Mouse (Mus musculus): ENCODE measurements around the gene Hs6st1. TPM values are rescaled to one million over a fixed set of nuclear protein-coding genes. Genes with fewer than 3 reads are reported as not detected.

Gene Hs6st1
- polyA plus RNA-seq, 1 experiment = 66.6 TPM

DNA sequence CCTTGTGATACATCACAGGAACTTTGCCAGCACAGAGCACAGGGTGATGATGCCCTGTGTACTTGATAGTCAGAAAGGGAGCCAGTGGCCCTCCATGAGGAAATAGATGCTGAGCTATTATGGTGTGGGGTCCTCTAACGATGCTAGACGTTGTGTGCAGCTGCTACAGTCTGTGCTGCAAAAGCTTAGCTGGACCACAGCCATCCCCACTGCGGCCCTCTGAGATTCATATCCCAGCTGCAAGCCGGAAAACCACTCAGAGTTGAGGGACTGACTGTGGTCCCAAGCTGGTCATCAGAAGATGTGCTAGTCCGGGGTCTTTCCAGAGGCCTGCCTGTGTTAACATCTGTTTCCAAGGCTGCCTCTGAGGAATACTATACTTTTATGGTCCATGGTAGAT, 12.8 kb downstream of the Hs6st1 start:
- no peak overlapping the region for H3K4me3 ChIP-seq
- TF ChIP-seq CEBPB (IDR thresholded peaks at IDR 0.05; ENCODE audit: insufficient read depth, poor library complexity, severe bottlenecking) (no peak), E2F4 (IDR thresholded peaks at IDR 0.05; ENCODE audit: insufficient read depth) (no peak), MAX (IDR thresholded peaks at IDR 0.05; ENCODE audit: low read depth) (no peak), USF1 (IDR thresholded peaks at IDR 0.05; ENCODE audit: low read depth) (no peak)
- no peak overlapping the region for H3ac ChIP-seq (ENCODE audit: control insufficient read depth, insufficient read length)
- peaks cover 94% of the 10 kb centered on the region for H3K79me2 ChIP-seq (ENCODE audit: control insufficient read depth, insufficient read depth)
- peaks cover 14% of the 10 kb centered on the region for H3K36me3 ChIP-seq (ENCODE audit: control insufficient read depth, insufficient read depth)
- H3K27me3 ChIP-seq (ENCODE audit: control insufficient read depth, insufficient read depth, insufficient read length) = no peaks in the 10 kb centered on the region
- H3K4me2 ChIP-seq (ENCODE audit: low read depth) = no peak overlapping the region

DNA sequence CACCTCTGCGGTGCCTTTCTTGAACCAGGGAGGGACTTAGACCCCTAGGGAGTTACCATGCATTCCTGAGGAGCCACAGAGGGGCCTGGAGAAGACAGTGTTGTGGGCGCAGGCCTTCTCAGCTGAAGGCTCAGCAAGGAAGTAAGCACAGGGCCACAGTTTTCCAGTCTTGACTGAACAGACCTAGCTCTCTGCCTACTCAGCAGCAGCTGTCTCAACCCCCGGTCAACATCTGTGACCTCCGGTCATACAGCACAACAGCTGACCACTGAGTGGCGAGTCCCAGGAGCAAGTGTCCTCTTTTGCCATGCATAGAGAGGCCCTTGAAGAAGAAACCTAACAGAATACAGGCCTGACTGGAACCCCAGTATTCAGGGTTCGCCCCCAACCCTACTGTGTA, 14.0 kb downstream of the Hs6st1 start:
- Histone ChIP-seq H3K4me2 (ENCODE audit: low read depth) (no peak overlapping the region), H3K4me3 (no peak overlapping the region), H3K27me3 (ENCODE audit: control insufficient read depth, insufficient read depth, insufficient read length) (no peaks in the 10 kb centered on the region), H3K36me3 (ENCODE audit: control insufficient read depth, insufficient read depth) (peaks cover 14% of the 10 kb centered on the region), H3K79me2 (ENCODE audit: control insufficient read depth, insufficient read depth) (peaks cover 91% of the 10 kb centered on the region), H3ac (ENCODE audit: control insufficient read depth, insufficient read length) (no peak overlapping the region)
- TF ChIP-seq E2F4 (IDR thresholded peaks at IDR 0.05; ENCODE audit: insufficient read depth) (no peak), TCF12 (IDR thresholded peaks at IDR 0.05; ENCODE audit: insufficient read depth, poor library complexity, severe bottlenecking) (no peak), MYOG (IDR thresholded peaks at IDR 0.05; ENCODE audit: control insufficient read depth in 1 of 3, insufficient read depth in 1 of 3, insufficient read length in 2 of 3, low read depth in 2 of 3) (peak in 1 of 3 experiments; percentile 5)

DNA sequence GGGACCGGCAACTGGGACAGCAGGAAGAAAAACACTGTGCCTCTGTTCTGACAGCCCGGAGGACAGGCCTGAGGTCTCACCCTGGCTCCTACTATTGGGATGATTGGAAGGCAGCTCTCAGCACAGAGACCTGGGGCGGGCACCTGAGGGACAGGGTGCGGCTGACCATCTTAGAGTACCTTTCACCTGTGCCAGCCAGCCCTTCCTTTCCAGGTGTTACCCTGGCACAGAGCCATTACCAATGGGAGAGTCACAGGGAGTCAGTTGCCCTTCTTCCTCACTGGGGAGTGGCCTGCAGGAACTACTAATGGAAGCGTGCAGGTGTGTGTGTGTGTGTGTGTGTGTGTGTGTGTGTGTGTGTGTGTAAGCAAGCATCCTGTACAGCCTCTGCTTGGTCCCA, 15.4 kb downstream of the Hs6st1 start:
- Histone ChIP-seq H3ac (ENCODE audit: control insufficient read depth, insufficient read length) (no peak overlapping the region), H3K4me2 (ENCODE audit: low read depth) (no peak overlapping the region), H3K36me3 (ENCODE audit: control insufficient read depth, insufficient read depth) (peaks cover 14% of the 10 kb centered on the region), H3K4me3 (no peak overlapping the region), H3K27me3 (ENCODE audit: control insufficient read depth, insufficient read depth, insufficient read length) (no peaks in the 10 kb centered on the region), H3K79me2 (ENCODE audit: control insufficient read depth, insufficient read depth) (peaks cover 90% of the 10 kb centered on the region)
- TF ChIP-seq REST (IDR thresholded peaks at IDR 0.05; ENCODE audit: insufficient read depth, insufficient read length) (no peak), E2F4 (IDR thresholded peaks at IDR 0.05; ENCODE audit: insufficient read depth) (no peak), MYOG (IDR thresholded peaks at IDR 0.05; ENCODE audit: control insufficient read depth in 1 of 3, insufficient read depth in 1 of 3, insufficient read length in 2 of 3, low read depth in 2 of 3) (no peak), SRF (IDR thresholded peaks at IDR 0.05; ENCODE audit: control insufficient read depth, insufficient read length, low read depth) (no peak), POLR2AphosphoS2 (IDR thresholded peaks at IDR 0.05; ENCODE audit: insufficient read length, low read depth) (no peak), POLR2A (IDR thresholded peaks at IDR 0.05; ENCODE audit: insufficient read length, low read depth) (no peak), USF1 (IDR thresholded peaks at IDR 0.05; ENCODE audit: low read depth) (no peak), TCF12 (IDR thresholded peaks at IDR 0.05; ENCODE audit: insufficient read depth, poor library complexity, severe bottlenecking) (no peak), CEBPB (IDR thresholded peaks at IDR 0.05; ENCODE audit: insufficient read depth, poor library complexity, severe bottlenecking) (no peak), MYOD1 (IDR thresholded peaks at IDR 0.05; ENCODE audit: control insufficient read depth in 1 of 3, insufficient read length in 2 of 3, low read depth in 2 of 3) (no peak), MAX (IDR thresholded peaks at IDR 0.05; ENCODE audit: low read depth) (no peak), TCF3 (IDR thresholded peaks at IDR 0.05; ENCODE audit: insufficient read length, low read depth) (no peak)

GRCm38 (mm10) chr1:36085069-36085468, 16.9 kb downstream of the Hs6st1 start:
- Histone ChIP-seq H3K4me2 (ENCODE audit: low read depth) (no peak overlapping the region), H3K36me3 (ENCODE audit: control insufficient read depth, insufficient read depth) (peaks cover 14% of the 10 kb centered on the region), H3ac (ENCODE audit: control insufficient read depth, insufficient read length) (no peak overlapping the region), H3K79me2 (ENCODE audit: control insufficient read depth, insufficient read depth) (peaks cover 93% of the 10 kb centered on the region), H3K4me3 (no peak overlapping the region), H3K27me3 (ENCODE audit: control insufficient read depth, insufficient read depth, insufficient read length) (no peaks in the 10 kb centered on the region)
- TF ChIP-seq POLR2A (IDR thresholded peaks at IDR 0.05; ENCODE audit: insufficient read length, low read depth) = no peak
- no peak for TF ChIP-seq SRF (IDR thresholded peaks at IDR 0.05; ENCODE audit: control insufficient read depth, insufficient read length, low read depth)
- no peak for TF ChIP-seq USF1 (IDR thresholded peaks at IDR 0.05; ENCODE audit: low read depth)
- TF ChIP-seq CEBPB (IDR thresholded peaks at IDR 0.05; ENCODE audit: insufficient read depth, poor library complexity, severe bottlenecking) = no peak
- no peak for TF ChIP-seq MAX (IDR thresholded peaks at IDR 0.05; ENCODE audit: low read depth)
- no peak for TF ChIP-seq POLR2AphosphoS2 (IDR thresholded peaks at IDR 0.05; ENCODE audit: insufficient read length, low read depth)
- no peak for TF ChIP-seq TCF3 (IDR thresholded peaks at IDR 0.05; ENCODE audit: insufficient read length, low read depth)
- no peak for TF ChIP-seq TCF12 (IDR thresholded peaks at IDR 0.05; ENCODE audit: insufficient read depth, poor library complexity, severe bottlenecking)
- TF ChIP-seq E2F4 (IDR thresholded peaks at IDR 0.05; ENCODE audit: insufficient read depth) = no peak
- no peak for TF ChIP-seq MYOD1 (IDR thresholded peaks at IDR 0.05; ENCODE audit: control insufficient read depth in 1 of 3, insufficient read length in 2 of 3, low read depth in 2 of 3)
- TF ChIP-seq MYOG (IDR thresholded peaks at IDR 0.05; ENCODE audit: control insufficient read depth in 1 of 3, insufficient read depth in 1 of 3, insufficient read length in 2 of 3, low read depth in 2 of 3) = no peak
- no peak for TF ChIP-seq REST (IDR thresholded peaks at IDR 0.05; ENCODE audit: insufficient read depth, insufficient read length)

GRCm38 (mm10) chr1:36088367-36088766, 20.2 kb downstream of the Hs6st1 start:
- Histone ChIP-seq H3K36me3 (ENCODE audit: control insufficient read depth, insufficient read depth) (peaks cover 2% of the 10 kb centered on the region), H3K4me3 (no peak overlapping the region), H3K4me2 (ENCODE audit: low read depth) (peak overlapping the region; percentile 27), H3ac (ENCODE audit: control insufficient read depth, insufficient read length) (no peak overlapping the region), H3K27me3 (ENCODE audit: control insufficient read depth, insufficient read depth, insufficient read length) (no peaks in the 10 kb centered on the region), H3K79me2 (ENCODE audit: control insufficient read depth, insufficient read depth) (peaks cover 92% of the 10 kb centered on the region)
- TF ChIP-seq MYOD1 (IDR thresholded peaks at IDR 0.05; ENCODE audit: control insufficient read depth in 1 of 3, insufficient read length in 2 of 3, low read depth in 2 of 3) (peak in 1 of 3 experiments; percentile 25), MYOG (IDR thresholded peaks at IDR 0.05; ENCODE audit: control insufficient read depth in 1 of 3, insufficient read depth in 1 of 3, insufficient read length in 2 of 3, low read depth in 2 of 3) (peak in 1 of 3 experiments; percentile 39), CEBPB (IDR thresholded peaks at IDR 0.05; ENCODE audit: insufficient read depth, poor library complexity, severe bottlenecking) (no peak), TCF12 (IDR thresholded peaks at IDR 0.05; ENCODE audit: insufficient read depth, poor library complexity, severe bottlenecking) (no peak)

Data from myocyte (in vitro differentiated cells).